Mouse (Mus musculus) natural killer cell, adult 2 months (primary cell): ENCODE results near the gene Clec2i.
"Not testable (repeated sequence)": the region's sequence is repeated elsewhere in the genome, so short reads cannot be mapped to it uniquely, and the experiment has no call there.

Experiments
- DNase-seq, 2 experiments: peaks; one replicate each; pipeline ENCODE4 v3.0.0; 2022; ENCODE audit warnings: low spot score in 2 of 2

Clec2i gene

GRCm38 (mm10) chr6:128887091-128887790 lies at the start of gene Clec2i:
Gene Clec2i, plus strand, starts transcription at chr6:128887588.
- DNase-seq: peak; percentile 63 to 73

GRCm38 (mm10) chr6:128838342-128839265 lies 48.8 kb upstream of the Clec2i start:
- peak; percentile 85 to 90 for DNase-seq

- peak; percentile 94 to 95 for DNase-seq
Measured at GRCm38 (mm10) chr6:128839266-128839771, 48.1 kb upstream of the Clec2i start.

- no peak for DNase-seq
Measured at GRCm38 (mm10) chr6:128839921-128840320, 47.5 kb upstream of the Clec2i start.

GRCm38 (mm10) chr6:128840669-128841068 lies 46.7 kb upstream of the Clec2i start:
- not testable (repeated sequence) for DNase-seq

GRCm38 (mm10) chr6:128841327-128842089 lies 45.9 kb upstream of the Clec2i start:
- DNase-seq: no peak

GRCm38 (mm10) chr6:128842356-128842944 lies 44.9 kb upstream of the Clec2i start:
- DNase-seq: no peak

GRCm38 (mm10) chr6:128842945-128843478 lies 44.4 kb upstream of the Clec2i start:
- peak; percentile 93 to 94 for DNase-seq

- peak; percentile 75 to 79 for DNase-seq
Measured at GRCm38 (mm10) chr6:128843479-128843992, 43.9 kb upstream of the Clec2i start.

GRCm38 (mm10) chr6:128844131-128844530 lies 43.3 kb upstream of the Clec2i start:
- no peak for DNase-seq

GRCm38 (mm10) chr6:128844586-128845080 lies 42.8 kb upstream of the Clec2i start:
- DNase-seq: no peak

GRCm38 (mm10) chr6:128845319-128845979 lies 41.9 kb upstream of the Clec2i start:
- peak; percentile 94 for DNase-seq

GRCm38 (mm10) chr6:128845998-128846542 lies 41.3 kb upstream of the Clec2i start:
- no peak for DNase-seq

GRCm38 (mm10) chr6:128847401-128847800 lies 40.0 kb upstream of the Clec2i start:
- no peak for DNase-seq

GRCm38 (mm10) chr6:128849902-128850301 lies 37.5 kb upstream of the Clec2i start:
- DNase-seq: no peak

- no peak for DNase-seq
Measured at GRCm38 (mm10) chr6:128850671-128851070, 36.7 kb upstream of the Clec2i start.

- no peak for DNase-seq
Measured at GRCm38 (mm10) chr6:128851151-128851550, 36.2 kb upstream of the Clec2i start.

GRCm38 (mm10) chr6:128852766-128853165 lies 34.6 kb upstream of the Clec2i start:
- DNase-seq: no peak

- peak; percentile 78 to 86 for DNase-seq
Measured at GRCm38 (mm10) chr6:128854024-128854820, 33.2 kb upstream of the Clec2i start.
